Mouse (Mus musculus) midbrain, embryonic 14.5 days (tissue): ENCODE results near the gene Lrfn2. TPM values are rescaled to one million over a fixed set of nuclear protein-coding genes. Genes with fewer than 3 reads are reported as not detected.

Experiments used
- ATAC-seq: fragments of 200-750 bp; cut with Nextera tagmentation; 2 replicates; pipeline ENCODE4 v1.8.0; 2017; ENCODE audit warnings: moderate number of reproducible peaks, moderate library complexity; ENCODE audit not compliant: low FRiP score, low TSS enrichment
- DNase-seq: peaks from one replicate; pipeline ENCODE4 v3.0.0-alpha.2; 2015
- H3K27ac ChIP-seq: fragments of 300-500 bp; sonication (generic); replicated peaks from 2 replicates; pipeline ENCODE4 v1.5.1; 2014; ENCODE audit warnings: mild to moderate bottlenecking, low read depth, low read length, moderate library complexity
- H3K27me3 ChIP-seq: fragments of 300-500 bp; sonication (generic); 2 replicates; pipeline ENCODE4 v1.6.1; 2014; ENCODE audit warnings: low read length, control low read depth, mixed read lengths; ENCODE audit not compliant: control insufficient read depth, insufficient read depth
- H3K36me3 ChIP-seq: fragments of 300-500 bp; sonication (generic); 2 replicates; pipeline ENCODE4 v1.6.1; 2014; ENCODE audit warnings: low read length, control low read depth; ENCODE audit not compliant: control insufficient read depth, insufficient read depth
- H3K4me1 ChIP-seq: fragments of 300-500 bp; sonication (generic); 2 replicates; pipeline ENCODE4 v1.6.1; 2014; ENCODE audit warnings: mild to moderate bottlenecking, antibody characterized with exemption, low read length, control low read depth; ENCODE audit not compliant: control insufficient read depth, insufficient read depth
- H3K4me2 ChIP-seq: fragments of 300-500 bp; sonication (generic); 2 replicates; pipeline ENCODE4 v1.6.1; 2014; ENCODE audit warnings: mild to moderate bottlenecking, low read length, moderate library complexity
- H3K4me3 ChIP-seq: fragments of 300-500 bp; sonication (generic); replicated peaks from 2 replicates; pipeline ENCODE4 v1.5.1; 2014; ENCODE audit warnings: low read depth, low read length
- H3K9ac ChIP-seq: fragments of 300-500 bp; sonication (generic); replicated peaks from 2 replicates; pipeline ENCODE4 v1.6.1; 2014; ENCODE audit warnings: mild to moderate bottlenecking, low read length, moderate library complexity
- H3K9me3 ChIP-seq: fragments of 300-500 bp; sonication (generic); 2 replicates; pipeline ENCODE4 v1.6.1; 2016; ENCODE audit warnings: low read length, control low read depth, mixed read lengths; ENCODE audit not compliant: control insufficient read depth
- WGBS: fragments of 180-500 bp; shearing (Covaris S2); extraction: QIAGEN DNeasy Blood & Tissue Kit; methylation state at CpG from one replicate; pipeline ENCODE4 v1.1.7; 2014; 5-methylcytosine and 5-hydroxymethylcytosine counted together
- polyA plus RNA-seq: library from polyadenylated mRNA; unstranded; fragments of >200 nt; fragmentation: Nextera tagmentation; extraction: Ambion mirVana; gene quantifications from 2 replicates; pipeline ENCODE4 v1.2.1, GENCODE M21; 2014

The Lrfn2 gene
- polyA plus RNA-seq, 1 experiment from 2014 or later, result 5.3 TPM

- H3K27me3 ChIP-seq, result no peaks in the 10 kb centered on the region
- no peaks in the 10 kb centered on the region for H3K36me3 ChIP-seq
- no peak overlapping the region for H3K4me3 ChIP-seq
- H3K27ac ChIP-seq, result no peak overlapping the region
- 64% methylated on average over 6 of the region's 6 CpGs for WGBS
- no peaks in the 10 kb centered on the region for H3K4me1 ChIP-seq
- no peaks in the 10 kb centered on the region for H3K9me3 ChIP-seq
- H3K9ac ChIP-seq, result no peak overlapping the region
- no peak overlapping the region for H3K4me2 ChIP-seq
- ATAC-seq, result no peak
- no peak for DNase-seq
Measured at GRCm38 (mm10) chr17:49035052-49035451, 102.9 kb downstream of the Lrfn2 start.

- no peaks in the 10 kb centered on the region for H3K9me3 ChIP-seq
- no peak overlapping the region for H3K27ac ChIP-seq
- no peak overlapping the region for H3K4me3 ChIP-seq
- WGBS, result 82% methylated on average over 8 of the region's 8 CpGs
- H3K27me3 ChIP-seq, result no peaks in the 10 kb centered on the region
- H3K4me2 ChIP-seq, result no peak overlapping the region
- ATAC-seq (no peak), DNase-seq (no peak)
- H3K36me3 ChIP-seq, result no peaks in the 10 kb centered on the region
- no peaks in the 10 kb centered on the region for H3K4me1 ChIP-seq
- H3K9ac ChIP-seq, result no peak overlapping the region
Measured at GRCm38 (mm10) chr17:49037163-49037950, 105.2 kb downstream of the Lrfn2 start.

GRCm38 (mm10) chr17:49043806-49044640 is 111.8 kb downstream of the Lrfn2 start:
- H3K9ac ChIP-seq, result no peak overlapping the region
- no peak overlapping the region for H3K4me2 ChIP-seq
- H3K27ac ChIP-seq, result peak overlapping the region; percentile 67
- no peak overlapping the region for H3K4me3 ChIP-seq
- WGBS, result 6% methylated on average over 11 of the region's 11 CpGs
- no peaks in the 10 kb centered on the region for H3K36me3 ChIP-seq
- no peaks in the 10 kb centered on the region for H3K9me3 ChIP-seq
- DNase-seq (peak; percentile 67), ATAC-seq (peak; percentile 80; the same call in 1 of the 2 replicates)
- H3K27me3 ChIP-seq, result no peaks in the 10 kb centered on the region
- H3K4me1 ChIP-seq, result peaks cover 18% of the 10 kb centered on the region

- Histone ChIP-seq H3K27ac (no peak overlapping the region), H3K9ac (no peak overlapping the region), H3K4me2 (no peak overlapping the region), H3K9me3 (no peaks in the 10 kb centered on the region), H3K27me3 (no peaks in the 10 kb centered on the region), H3K36me3 (no peaks in the 10 kb centered on the region), H3K4me1 (peaks cover 15% of the 10 kb centered on the region), H3K4me3 (no peak overlapping the region)
- ATAC-seq (no peak), DNase-seq (no peak)
- 78% methylated on average over 4 of the region's 4 CpGs for WGBS
Measured at GRCm38 (mm10) chr17:49047921-49048320, 115.7 kb downstream of the Lrfn2 start.

DNA sequence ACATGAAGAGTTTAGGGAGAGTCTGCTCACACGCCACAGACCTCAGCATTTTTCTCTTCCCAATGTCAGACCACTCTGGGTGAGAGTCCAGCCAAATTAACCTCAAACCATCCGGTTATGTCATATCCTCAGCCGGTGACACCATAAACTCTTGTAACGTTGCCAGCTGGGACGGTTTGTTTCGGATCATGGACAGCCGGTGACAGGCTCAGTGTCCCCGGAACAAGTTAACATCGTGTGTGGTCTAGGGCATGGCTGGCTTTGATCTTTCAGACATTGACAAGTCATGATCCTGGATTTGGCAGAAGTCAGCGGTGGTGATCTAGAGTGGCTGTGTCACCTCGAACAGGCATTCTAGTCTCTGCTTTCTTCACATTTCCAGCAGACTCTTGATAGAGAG is 119.1 kb downstream of the Lrfn2 start:
- Histone ChIP-seq H3K9me3 (no peaks in the 10 kb centered on the region), H3K4me3 (no peak overlapping the region), H3K4me2 (no peak overlapping the region), H3K27ac (no peak overlapping the region), H3K4me1 (no peaks in the 10 kb centered on the region), H3K27me3 (no peaks in the 10 kb centered on the region), H3K9ac (no peak overlapping the region), H3K36me3 (no peaks in the 10 kb centered on the region)
- DNase-seq, result no peak
- 80% methylated on average over 11 of the region's 11 CpGs for WGBS
- ATAC-seq, result no peak

- WGBS, result 78% methylated on average over 8 of the region's 8 CpGs
- ATAC-seq, result no peak
- Histone ChIP-seq H3K36me3 (no peaks in the 10 kb centered on the region), H3K4me1 (0 out of 2 replicates have a peak, but pooled peaks cover 7% of the 10 kb centered on the region), H3K4me3 (no peak overlapping the region), H3K4me2 (no peak overlapping the region), H3K27me3 (no peaks in the 10 kb centered on the region), H3K9ac (no peak overlapping the region), H3K27ac (no peak overlapping the region), H3K9me3 (no peaks in the 10 kb centered on the region)
- DNase-seq, result no peak
Measured at GRCm38 (mm10) chr17:49061141-49061540, 129.0 kb downstream of the Lrfn2 start.

- H3K36me3 ChIP-seq, result no peaks in the 10 kb centered on the region
- H3K4me2 ChIP-seq, result no peak overlapping the region
- H3K27me3 ChIP-seq, result no peaks in the 10 kb centered on the region
- 0 out of 2 replicates have a peak, but pooled peaks cover 7% of the 10 kb centered on the region for H3K4me1 ChIP-seq
- DNase-seq, result no peak
- WGBS, result 33% methylated on average over 3 of the region's 3 CpGs
- H3K9ac ChIP-seq, result no peak overlapping the region
- H3K4me3 ChIP-seq, result no peak overlapping the region
- H3K27ac ChIP-seq, result peak overlapping the region; percentile 1; the same call in 1 of the 2 replicates
- no peaks in the 10 kb centered on the region for H3K9me3 ChIP-seq
- ATAC-seq, result no peak
Measured at GRCm38 (mm10) chr17:49063789-49064188, 131.6 kb downstream of the Lrfn2 start.

GRCm38 (mm10) chr17:49064526-49064925 is 132.3 kb downstream of the Lrfn2 start:
- H3K9me3 ChIP-seq, result no peaks in the 10 kb centered on the region
- WGBS, result 87% methylated on average over 8 of the region's 8 CpGs
- H3K4me2 ChIP-seq, result no peak overlapping the region
- DNase-seq, result no peak
- ATAC-seq, result no peak
- no peaks in the 10 kb centered on the region for H3K36me3 ChIP-seq
- H3K27ac ChIP-seq, result no peak overlapping the region
- no peak overlapping the region for H3K9ac ChIP-seq
- 0 out of 2 replicates have a peak, but pooled peaks cover 7% of the 10 kb centered on the region for H3K4me1 ChIP-seq
- H3K27me3 ChIP-seq, result no peaks in the 10 kb centered on the region
- H3K4me3 ChIP-seq, result no peak overlapping the region
